Mouse (Mus musculus) lung, adult 2 months (tissue): ENCODE measurements around the gene Mrpl19.

Experiments used
- CTCF ChIP-seq: fragments of 200-500 bp; IDR thresholded peaks from 2 replicates; pipeline ENCODE4 v1.5.1; 2011; ENCODE audit warnings: mild to moderate bottlenecking, low read length, control low read depth; ENCODE audit not compliant: insufficient read depth
- POLR2A ChIP-seq: fragments of 200-500 bp; IDR thresholded peaks from 2 replicates; pipeline ENCODE4 v1.6.1; 2011; ENCODE audit warnings: low read depth, mild to moderate bottlenecking, control low read depth, low read length, borderline replicate concordance; ENCODE audit errors: extremely low read depth

DNA sequence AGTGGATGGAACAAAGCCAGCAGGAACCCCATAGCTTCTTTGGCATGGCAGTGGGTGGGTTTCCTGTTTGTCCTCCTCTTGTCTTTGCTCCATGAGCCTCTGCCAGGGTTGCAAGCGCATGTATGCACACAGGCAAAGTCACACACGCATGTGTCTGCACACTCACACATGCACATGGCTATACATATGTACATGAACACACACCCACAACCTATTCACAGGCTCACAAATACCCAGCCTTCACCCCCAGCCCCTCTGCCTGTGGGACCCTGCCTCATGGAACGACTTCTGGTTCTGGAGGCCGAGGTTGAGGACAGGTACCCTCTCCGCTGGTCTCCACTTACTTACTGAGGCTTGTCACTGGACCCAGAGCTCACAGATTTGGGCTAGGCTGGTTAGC lies 22.6 kb upstream of the Mrpl19 start:
- no peak for TF ChIP-seq CTCF
- no peak for TF ChIP-seq POLR2A
